Mouse (Mus musculus): ENCODE results near the gene Ppm1a. TPM values are rescaled to one million over a fixed set of nuclear protein-coding genes. Genes with fewer than 3 reads are reported as not detected.
A peak's percentile ranks its signal among the peaks of the same experiment; 100 is the strongest.

Ppm1a gene
- total RNA-seq, 2 experiments from 2014 or later, result 252 to 254 TPM

DNA sequence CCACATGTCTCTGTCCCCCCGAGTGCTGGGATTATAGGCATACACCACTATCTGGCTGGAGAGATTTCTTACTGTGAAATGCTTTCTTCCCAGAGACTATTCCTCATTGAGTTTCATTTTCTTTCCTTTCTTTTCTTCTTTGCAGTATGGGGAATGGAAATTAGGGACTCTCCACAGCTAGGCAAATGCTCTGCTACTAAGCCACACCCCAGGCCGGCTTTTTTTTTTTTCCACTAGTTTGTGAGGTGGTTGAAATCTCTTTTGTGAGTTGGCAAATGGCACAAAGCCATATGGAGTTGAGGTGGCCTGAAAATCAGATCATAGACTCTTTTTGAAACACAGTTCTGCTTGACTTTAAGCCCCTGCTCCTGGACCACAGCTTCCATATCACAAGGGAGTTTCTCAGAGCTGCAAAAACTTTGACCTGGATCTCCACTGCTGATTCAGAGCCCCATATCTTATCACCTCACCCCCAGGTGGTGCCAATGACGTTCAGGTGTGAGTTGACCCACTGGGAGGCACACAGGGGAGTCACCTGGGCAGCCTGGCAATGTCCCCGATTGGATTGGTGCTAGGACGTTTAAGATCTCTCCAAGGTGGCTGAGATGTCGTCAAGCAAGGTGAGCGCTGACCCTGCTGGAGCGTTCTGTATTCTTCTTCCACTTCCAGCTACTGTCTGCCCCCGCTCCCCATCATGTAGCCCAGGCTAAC, 71.7 kb downstream of the Ppm1a start:
- DNase-seq, result no peak

GRCm38 (mm10) chr12:72829777-72830176, 72.5 kb downstream of the Ppm1a start:
- no peak for DNase-seq

DNA sequence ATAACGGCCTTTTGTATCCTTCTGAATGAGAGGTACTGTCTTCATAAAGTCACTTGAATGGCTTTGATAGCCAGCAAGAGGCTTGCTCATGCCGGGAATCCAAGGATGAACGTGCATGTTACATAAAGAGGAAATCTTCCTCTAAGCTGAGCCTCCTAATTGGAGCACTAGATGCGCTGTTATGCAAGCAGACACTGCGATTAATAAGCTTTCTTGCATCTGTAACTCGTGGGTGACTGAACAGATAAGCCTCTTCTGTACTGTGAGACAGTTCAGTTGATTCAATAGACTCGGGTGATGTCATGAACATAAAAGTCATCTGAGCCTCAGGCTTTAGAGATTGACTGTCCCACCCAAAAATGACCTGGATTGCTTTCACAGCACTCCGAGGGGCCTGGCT, 73.1 kb downstream of the Ppm1a start:
- no peak for DNase-seq

DNA sequence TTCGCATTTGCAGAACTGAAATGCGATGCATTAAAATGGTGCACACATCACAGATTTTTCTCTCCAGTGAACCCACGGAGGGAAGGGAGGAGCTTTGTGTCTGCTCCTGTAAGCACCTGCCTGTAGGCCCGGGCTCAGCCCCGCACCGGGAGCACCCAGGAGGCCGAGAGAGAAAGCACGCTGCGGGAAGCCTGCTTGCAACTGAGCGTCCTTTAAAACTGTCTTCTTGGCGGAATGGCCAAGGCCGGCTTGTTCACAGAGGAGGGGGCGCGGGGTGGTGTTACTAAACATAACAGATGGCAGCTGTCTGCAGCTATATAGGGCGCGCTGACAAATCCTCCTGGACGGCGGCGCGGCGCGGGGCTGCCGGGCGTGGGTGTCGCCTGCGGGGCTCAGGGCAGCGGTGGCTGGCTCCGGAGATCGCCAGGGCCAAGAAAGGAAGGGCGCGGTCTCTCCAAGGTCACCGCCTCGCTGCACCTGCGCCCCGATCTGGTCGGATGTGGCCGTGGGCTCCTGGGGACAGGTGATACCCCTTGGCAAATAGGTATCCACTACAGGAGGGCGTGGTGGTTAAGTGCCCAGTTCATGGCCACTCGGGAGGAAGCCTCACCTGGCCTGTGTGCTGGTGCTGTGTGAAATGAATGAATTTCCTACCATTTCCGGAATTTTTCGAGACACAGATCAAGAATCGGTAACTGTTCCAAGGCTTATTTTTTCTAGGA, 74.6 kb downstream of the Ppm1a start:
- peak; percentile 20 to 29 for DNase-seq

DNA sequence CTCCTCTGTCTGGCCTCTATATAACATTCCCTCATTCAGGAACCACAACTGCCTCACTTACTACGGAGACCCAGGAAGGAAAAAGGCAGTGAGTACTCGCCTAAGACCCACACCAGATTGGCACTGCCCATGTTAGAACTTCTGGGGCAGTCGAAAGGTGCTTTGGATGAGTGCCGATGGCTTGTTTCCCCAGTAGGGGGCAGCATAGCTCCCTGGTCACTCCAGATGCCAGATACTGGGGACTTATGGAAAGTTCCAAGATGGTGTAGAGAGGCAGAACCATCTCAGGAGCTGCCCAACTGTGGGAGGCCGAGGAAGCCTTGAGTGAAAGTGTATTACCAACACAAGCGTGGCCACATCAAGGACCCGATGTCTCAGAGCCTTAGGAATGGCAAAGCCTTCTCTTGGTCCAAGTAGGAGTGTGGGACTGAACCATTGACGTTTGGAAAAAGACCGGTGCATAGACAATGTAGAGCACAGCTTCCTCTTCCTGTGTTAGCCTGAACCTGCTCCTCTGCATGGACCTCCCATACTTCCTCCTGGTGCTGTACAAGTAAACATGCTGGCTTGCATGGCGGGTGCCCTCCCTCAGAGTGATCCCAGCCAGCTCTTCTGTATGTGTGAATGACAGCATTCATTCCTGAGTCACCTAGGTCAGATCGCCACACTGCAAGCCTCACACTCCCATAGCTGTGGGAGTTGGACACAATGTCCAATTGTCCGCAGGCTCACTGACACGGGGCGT, 77.7 kb downstream of the Ppm1a start:
- DNase-seq, result peak in 1 of 2 experiments; percentile 13

DNA sequence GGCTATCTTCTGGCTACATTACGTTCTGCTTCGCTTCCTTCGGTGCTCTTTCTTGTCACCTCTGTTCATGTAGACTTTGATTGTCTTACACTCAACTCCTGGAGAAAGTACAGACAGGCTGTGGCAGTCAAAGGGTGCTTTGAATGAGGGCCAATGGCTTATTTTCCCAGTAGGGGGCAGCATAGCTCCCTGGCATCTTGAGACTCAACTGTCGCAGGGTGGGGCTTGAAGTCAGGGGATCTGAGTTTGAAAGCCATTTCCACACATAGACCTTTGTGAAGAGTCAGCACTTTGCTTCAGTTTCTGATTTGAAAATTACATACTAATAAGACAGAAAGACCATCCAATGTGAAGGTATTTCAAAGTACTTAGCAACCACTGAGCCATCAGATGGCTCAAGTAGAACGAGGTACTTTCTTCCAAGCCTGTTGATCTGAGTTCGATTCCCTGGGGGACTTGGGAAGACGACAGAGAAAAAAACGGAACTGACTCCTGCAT, 78.3 kb downstream of the Ppm1a start:
- no peak for DNase-seq

DNA sequence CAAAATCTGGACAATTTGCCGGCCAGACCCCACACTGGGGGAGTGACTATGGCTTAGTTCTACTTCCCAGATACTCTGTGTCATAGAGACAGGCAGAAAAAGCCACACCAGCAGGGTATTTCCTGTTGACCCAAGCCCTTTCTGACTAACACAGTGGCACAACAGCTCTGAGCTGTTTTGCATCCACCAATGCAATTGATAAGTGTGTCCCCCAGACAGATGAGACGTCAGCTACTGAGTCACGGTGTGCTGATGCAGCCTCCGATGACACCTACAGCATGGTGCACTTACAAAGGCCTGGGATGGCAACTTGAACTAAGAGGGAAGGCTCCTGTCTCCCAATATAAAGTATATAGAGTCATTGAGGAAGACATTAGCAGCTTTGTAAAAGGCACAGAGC, 80.0 kb downstream of the Ppm1a start:
- DNase-seq, result no peak

DNA sequence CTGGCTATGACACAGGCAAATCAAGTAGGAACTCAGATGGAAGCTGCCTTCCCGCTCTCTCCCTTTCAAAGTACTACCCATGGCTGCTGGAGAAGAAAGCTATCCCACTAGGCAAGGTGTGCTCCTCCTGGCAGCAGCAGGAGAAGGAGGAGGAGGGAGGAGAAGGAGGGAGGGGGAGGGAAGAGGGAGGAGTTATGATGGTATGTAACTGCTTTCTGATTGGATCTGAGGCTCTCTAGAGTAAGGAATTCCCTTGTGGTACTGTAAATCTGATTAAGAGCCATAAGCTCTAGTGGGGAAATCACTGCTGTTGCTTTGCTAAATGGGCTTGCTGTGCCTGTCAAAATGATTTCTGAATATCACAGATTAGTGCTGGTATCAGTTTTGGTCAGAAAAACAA, 84.2 kb downstream of the Ppm1a start:
- no peak for DNase-seq

DNA sequence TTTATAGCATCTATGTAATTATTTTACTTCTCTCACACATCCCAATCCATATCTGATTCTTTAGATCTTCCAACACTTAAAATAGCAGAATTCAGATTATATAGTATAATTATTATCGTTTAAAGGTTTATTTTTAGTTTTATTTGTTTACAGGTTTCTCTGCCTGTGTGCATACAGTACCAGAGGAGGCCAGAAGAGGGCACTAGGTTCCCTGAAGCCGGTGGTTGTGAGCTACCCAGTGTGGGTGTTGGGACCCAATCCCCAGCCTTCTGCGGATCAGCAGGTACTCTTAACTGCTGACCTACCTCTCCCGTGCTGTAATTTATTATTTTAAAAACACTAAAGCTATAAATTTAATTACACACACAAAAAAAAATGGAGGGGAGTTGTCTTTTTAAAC, 85.9 kb downstream of the Ppm1a start:
- DNase-seq, result no peak

DNA sequence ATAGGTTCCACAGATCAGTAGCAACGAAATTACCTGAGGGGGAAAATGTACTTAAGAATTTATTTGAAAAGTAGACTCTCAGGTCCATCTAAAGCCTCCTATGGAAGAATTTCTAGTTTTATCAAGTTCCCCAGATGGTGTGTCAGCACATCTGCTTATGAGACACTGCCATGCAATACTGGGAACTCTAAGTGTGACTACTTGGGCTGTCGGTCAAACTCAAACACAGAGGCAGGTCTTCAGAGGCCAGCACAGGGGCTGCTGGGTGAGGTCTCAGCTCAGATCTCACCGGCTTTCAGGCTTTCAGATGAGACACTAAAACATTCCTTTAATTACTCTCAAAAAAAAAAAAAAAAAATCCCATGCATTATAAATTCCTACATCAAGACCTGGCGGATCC, 86.3 kb downstream of the Ppm1a start:
- DNase-seq, result no peak

DNA sequence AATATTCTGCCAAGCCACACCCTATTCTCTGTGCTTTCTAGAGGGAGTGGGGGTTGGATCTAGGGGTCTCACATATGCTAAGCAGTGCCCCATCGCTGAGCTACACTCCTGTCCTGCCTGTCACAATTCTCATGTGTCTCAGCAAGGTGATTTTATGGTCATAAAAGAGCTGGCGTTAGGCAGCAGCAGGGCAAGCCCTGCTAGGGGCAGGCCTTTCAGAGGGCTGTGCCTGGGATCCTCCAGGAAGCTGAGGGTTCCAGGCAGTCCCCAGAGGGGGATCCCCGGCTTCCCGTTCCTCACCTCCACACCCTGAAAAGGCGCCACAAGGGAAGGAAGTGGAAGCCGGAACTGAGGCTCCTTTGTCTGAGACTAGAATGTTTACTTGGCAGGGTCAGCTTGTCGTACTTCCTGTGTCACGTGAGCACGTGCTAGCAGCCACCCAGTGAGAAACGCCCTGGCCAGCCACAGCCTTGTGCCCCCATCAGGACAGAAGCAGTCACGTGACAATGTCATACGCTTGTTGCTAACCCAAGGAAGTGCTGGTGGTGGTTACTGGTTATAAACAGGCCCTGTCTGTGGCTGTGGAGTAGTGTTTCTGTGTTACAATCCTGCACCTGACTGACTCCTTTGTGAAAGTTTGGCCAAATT, 86.8 kb downstream of the Ppm1a start:
- DNase-seq, result peak; percentile 75 to 93

- DNase-seq, result no peak
Observed at GRCm38 (mm10) chr12:72845946-72846345, 88.7 kb downstream of the Ppm1a start.

DNA sequence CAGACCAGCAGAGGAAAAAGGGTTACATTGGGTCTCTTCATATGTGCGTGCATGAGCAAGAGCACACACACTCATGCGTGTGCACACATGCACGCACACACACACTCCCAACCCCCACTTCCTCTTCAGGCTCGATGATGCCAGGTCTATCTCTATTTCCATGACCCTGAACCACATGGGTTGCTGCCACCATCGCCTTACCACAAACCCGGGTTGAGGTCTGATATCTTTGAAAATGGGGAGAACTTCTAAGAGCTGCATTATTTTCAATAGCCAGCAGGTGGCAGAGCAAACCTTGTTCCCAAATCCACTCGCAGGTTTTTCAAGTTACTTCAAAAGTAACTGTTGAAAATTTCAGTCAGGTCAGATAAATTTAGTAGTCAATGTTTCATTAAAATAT, 90.5 kb downstream of the Ppm1a start:
- peak; percentile 24 to 74 for DNase-seq

Other genes starting within 250 kb of the Ppm1a start
- 1 to 10 TPM; 3.4 to 3.7 TPM for gene Pcnx4, start 221.1 kb upstream of the Ppm1a start, total RNA-seq (2021)
- not detected for gene Gm4756, start 107.8 kb upstream of the Ppm1a start, total RNA-seq (2021)
- gene Dhrs7, start 92.5 kb upstream of the Ppm1a start, total RNA-seq (2021), result 10 to 100 TPM; 61.7 to 74.5 TPM
- not detected for gene Six6, start 182.4 kb downstream of the Ppm1a start, total RNA-seq (2021)
- 1 to 10 TPM in 1 of 2 experiments, under 1 TPM in 1; 0.62 to 1.0 TPM for gene 4930447C04Rik, start 183.3 kb downstream of the Ppm1a start, total RNA-seq (2021)